23 mouse cellular contexts compared by ENCODE assay signal in genomic region chr16:72234366-72234765, GRCm38 (mm10).
DNase-seq lines count a peak whose midpoint lies in the region; TF ChIP-seq lines count a peak whose summit lies in the region.
"Had no signal": no experiment of that assay in that cellular context is flagged by ENCODE, and none has a peak within 500 bp of the region (broad histone marks: within the 10 kb centered on the region; RNA-seq: fewer than 3 reads in every experiment).

No protein-coding gene starts in this region.

- intact Hi-C loops in left cerebral cortex, postnatal 14 days (cut with DNase I), result no loop called here
- intact Hi-C loops in left cerebral cortex, adult 2 months (cut with DNase I), result no loop called here

- peak; percentile 24 for DNase-seq in embryo, embryonic 10.5 days (ENCODE audit: low spot score)
- no peak for DNase-seq in embryo, embryonic 10 days (ENCODE audit: low spot score)
- DNase-seq in left cerebral cortex, postnatal 14 days (ENCODE audit: low spot score in 2 of 2), result peak; percentile 13 to 58
- no peak for DNase-seq in left cerebral cortex, adult 2 months (ENCODE audit: extremely low spot score in 1 of 2, low spot score in 2 of 2)
- peak; percentile 36 to 40 for DNase-seq in right cerebral cortex, postnatal 10 days (ENCODE audit: low spot score in 2 of 2)
- DNase-seq in right cerebral cortex, postnatal 25 days, result no peak
- DNase-seq in kidney, postnatal 14 days, result no peak
- DNase-seq: cerebellum, adult 8-10 months; cerebellum, postnatal 25 days; embryo, embryonic 11 days; heart, postnatal 10 days; kidney, adult 9 months; kidney, postnatal 10 days; thymus, adult 18-20 months; thymus, postnatal 25 days had no signal

- TF ChIP-seq CTCF in left cerebral cortex, adult 2 months (IDR thresholded peaks at IDR 0.05), result no peak

- H3K27ac ChIP-seq in left cerebral cortex, adult 2 months, result no peak overlapping the region
- H3K27ac ChIP-seq: embryonic facial prominence, embryonic 12.5 days; heart, embryonic 13.5 days; limb, embryonic 10.5 days; limb, embryonic 15.5 days; liver, embryonic 14.5 days; lung, embryonic 15.5 days; neural tube, embryonic 13.5 days; stomach, postnatal 0 days had no signal

- H3K4me3 ChIP-seq in left cerebral cortex, adult 2 months, result no peak overlapping the region
- H3K4me3 ChIP-seq: embryonic facial prominence, embryonic 12.5 days; heart, embryonic 13.5 days; limb, embryonic 10.5 days; limb, embryonic 15.5 days; lung, embryonic 15.5 days; neural tube, embryonic 13.5 days had no signal

Comparison
In these comparisons a context has a peak if more than half of its experiments do, and no peak if none do; other contexts are left out.
1. DNase-seq: peak in embryo, embryonic 10.5 days (single experiment), left cerebral cortex, postnatal 14 days (2 of 2) and right cerebral cortex, postnatal 10 days (2 of 2); none in embryo, embryonic 10 days (single experiment), left cerebral cortex, adult 2 months (0 of 2), right cerebral cortex, postnatal 25 days (single experiment) and kidney, postnatal 14 days (single experiment).